Mouse (Mus musculus): Measurements from ENCODE around the gene Gm20765.
"Not testable (repeated sequence)": the region's sequence is repeated elsewhere in the genome, so short reads cannot be mapped to it uniquely, and the experiment has no call there.

Gene Gm20765

DNA sequence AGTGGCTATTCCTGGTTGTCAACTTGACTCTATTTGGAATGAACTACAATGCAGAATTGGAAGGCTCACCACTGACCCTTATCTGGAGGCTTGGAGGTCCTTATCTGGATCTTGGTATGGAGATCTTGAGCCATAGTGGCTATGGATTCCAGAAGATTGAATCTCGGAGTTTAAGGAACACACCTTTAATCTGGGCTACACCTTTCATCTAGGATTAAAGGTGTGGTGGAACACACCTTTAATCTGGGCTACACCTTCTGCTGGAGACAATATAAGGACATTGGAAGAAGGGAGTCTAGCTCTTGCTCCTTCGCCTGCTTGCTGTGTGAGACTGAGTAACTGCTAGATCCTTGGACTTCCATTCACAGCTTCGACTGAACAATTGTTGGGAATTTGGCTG is at the start of gene Gm20765:
Gene Gm20765, plus strand, starts transcription at position 301 of the 400 bp plus-strand sequence.
- not testable (repeated sequence) for DNase-seq (ENCODE audit: low spot score)

DNA sequence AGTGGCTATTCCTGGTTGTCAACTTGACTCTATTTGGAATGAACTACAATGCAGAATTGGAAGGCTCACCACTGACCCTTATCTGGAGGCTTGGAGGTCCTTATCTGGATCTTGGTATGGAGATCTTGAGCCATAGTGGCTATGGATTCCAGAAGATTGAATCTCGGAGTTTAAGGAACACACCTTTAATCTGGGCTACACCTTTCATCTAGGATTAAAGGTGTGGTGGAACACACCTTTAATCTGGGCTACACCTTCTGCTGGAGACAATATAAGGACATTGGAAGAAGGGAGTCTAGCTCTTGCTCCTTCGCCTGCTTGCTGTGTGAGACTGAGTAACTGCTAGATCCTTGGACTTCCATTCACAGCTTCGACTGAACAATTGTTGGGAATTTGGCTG is 42.6 kb upstream of the Gm20765 start, which contains the start of gene Gm21293:
Gene Gm21293, plus strand, starts transcription at position 301 of the 400 bp plus-strand sequence.
- not testable (repeated sequence) for DNase-seq (ENCODE audit: low spot score)

GRCm38 (mm10) chr10:104151197-104151596 is 34.1 kb upstream of the Gm20765 start, which contains the start of gene Gm6763:
Gene Gm6763 (plus strand): TSS chr10:104151497.
- DNase-seq (ENCODE audit: low spot score) = not testable (repeated sequence)

DNA sequence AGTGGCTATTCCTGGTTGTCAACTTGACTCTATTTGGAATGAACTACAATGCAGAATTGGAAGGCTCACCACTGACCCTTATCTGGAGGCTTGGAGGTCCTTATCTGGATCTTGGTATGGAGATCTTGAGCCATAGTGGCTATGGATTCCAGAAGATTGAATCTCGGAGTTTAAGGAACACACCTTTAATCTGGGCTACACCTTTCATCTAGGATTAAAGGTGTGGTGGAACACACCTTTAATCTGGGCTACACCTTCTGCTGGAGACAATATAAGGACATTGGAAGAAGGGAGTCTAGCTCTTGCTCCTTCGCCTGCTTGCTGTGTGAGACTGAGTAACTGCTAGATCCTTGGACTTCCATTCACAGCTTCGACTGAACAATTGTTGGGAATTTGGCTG is 25.6 kb upstream of the Gm20765 start, which contains the start of gene Gm8764:
Gene Gm8764, plus strand, starts transcription at position 301 of the 400 bp plus-strand sequence.
- DNase-seq (ENCODE audit: low spot score) = not testable (repeated sequence)

- not testable (repeated sequence) for DNase-seq (ENCODE audit: low spot score)
These were observed 17.1 kb upstream of the Gm20765 start, which contains the start of gene Gm21304 for GRCm38 (mm10) chr10:104168215-104168614. Gene Gm21304 (plus strand): TSS chr10:104168515.

- not testable (repeated sequence) for DNase-seq (ENCODE audit: low spot score)
These were observed 8.6 kb upstream of the Gm20765 start, which contains the start of gene Gm21312 for GRCm38 (mm10) chr10:104176724-104177123. Gene Gm21312 (plus strand): TSS chr10:104177024.

DNA sequence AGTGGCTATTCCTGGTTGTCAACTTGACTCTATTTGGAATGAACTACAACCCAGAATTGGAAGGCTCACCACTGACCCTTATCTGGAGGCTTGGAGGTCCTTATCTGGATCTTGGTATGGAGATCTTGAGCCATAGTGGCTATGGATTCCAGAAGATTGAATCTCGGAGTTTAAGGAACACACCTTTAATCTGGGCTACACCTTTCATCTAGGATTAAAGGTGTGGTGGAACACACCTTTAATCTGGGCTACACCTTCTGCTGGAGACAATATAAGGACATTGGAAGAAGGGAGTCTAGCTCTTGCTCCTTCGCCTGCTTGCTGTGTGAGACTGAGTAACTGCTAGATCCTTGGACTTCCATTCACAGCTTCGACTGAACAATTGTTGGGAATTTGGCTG is 8.4 kb downstream of the Gm20765 start, which contains the start of gene Gm4340:
Gene Gm4340, plus strand, starts transcription at position 301 of the 400 bp plus-strand sequence.
- not testable (repeated sequence) for DNase-seq (ENCODE audit: low spot score)

GRCm38 (mm10) chr10:104209655-104210054 is 24.3 kb downstream of the Gm20765 start:
- DNase-seq (ENCODE audit: low spot score) = no peak

DNA sequence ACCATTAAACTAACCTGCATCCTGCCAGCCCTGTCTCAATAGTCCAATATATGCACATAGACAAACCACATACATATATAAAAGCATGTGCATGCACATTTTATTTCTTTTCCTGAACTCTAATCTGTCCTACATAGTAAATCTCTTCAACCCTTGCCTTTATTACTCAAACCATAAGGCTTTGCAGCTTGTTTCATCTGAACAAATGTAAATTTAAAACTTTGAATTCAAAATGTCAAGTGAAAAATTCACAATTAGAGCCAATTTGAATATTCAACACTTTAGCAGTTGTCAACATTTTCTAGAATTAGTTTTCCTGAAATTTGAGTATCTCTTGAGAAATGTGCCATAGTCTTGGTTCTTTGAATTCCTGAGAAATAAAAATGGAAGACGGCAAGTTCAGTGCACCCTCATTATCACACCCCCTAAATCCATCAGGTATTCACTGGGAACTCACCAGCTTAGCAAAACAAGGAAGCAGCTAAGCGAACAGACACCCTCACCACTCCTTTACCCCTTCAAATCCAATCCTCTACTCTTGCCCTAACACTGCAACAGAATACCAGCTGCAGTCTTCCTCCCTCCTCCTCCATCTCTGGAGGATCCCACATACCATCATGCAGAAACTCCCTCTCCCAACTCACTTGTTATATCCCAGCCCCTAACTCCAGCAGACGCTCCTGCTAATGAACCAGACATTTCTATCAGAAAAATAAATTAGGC is 25.1 kb downstream of the Gm20765 start:
- DNase-seq (ENCODE audit: low spot score) = no peak

- DNase-seq (ENCODE audit: low spot score) = no peak
These were observed 29.2 kb downstream of the Gm20765 start for GRCm38 (mm10) chr10:104214527-104214926.

GRCm38 (mm10) chr10:104220303-104221021 is 35.1 kb downstream of the Gm20765 start:
- no peak for DNase-seq (ENCODE audit: low spot score)
